Mouse (Mus musculus): Measurements from ENCODE around the gene Adgrl2.

Gene Adgrl2

GRCm38 (mm10) chr3:148921966-148922587 is 68.3 kb downstream of the Adgrl2 start:
- no peak for DNase-seq (ENCODE audit: low spot score)

- DNase-seq (ENCODE audit: low spot score) = no peak
Observed at GRCm38 (mm10) chr3:148920881-148921280, 69.5 kb downstream of the Adgrl2 start.

DNA sequence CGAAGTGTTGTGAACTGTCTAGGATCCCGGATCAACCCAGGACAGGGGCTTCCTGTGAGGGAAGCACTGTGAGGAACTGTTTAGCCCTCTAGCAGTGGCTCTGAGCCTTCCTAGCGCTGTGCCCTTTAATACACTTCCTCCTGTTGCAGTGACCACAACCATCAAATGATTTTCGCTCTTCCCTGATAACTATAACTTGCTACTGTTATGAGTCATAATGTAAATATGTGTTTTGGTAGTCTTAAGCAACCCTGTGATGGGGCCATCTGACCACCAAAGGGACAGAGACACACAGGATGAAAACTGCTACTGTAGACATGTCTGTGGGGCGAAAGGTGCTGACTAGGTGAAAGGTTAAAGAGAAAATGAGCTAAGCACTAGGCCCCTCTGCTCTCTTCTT is 71.9 kb downstream of the Adgrl2 start:
- DNase-seq (ENCODE audit: low spot score) = no peak

DNA sequence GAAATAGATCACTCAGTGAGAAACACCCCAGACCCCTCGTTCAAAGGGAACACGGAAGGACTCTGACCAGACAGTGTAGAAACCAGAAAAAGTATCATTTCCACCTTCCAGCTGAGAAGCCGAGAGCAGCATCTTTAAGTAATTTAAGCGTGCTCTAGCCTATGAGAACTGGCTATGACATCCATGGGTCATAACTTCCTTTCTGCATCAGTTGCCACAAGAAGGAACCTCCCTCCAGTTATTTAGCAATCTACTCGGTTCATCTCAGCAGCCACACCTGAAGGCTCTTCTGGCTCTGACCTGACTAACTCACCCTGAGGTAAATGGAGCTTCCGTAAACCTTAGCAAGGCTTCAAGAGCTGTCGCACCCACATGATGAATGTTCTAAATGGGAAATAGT is 72.5 kb downstream of the Adgrl2 start:
- DNase-seq (ENCODE audit: low spot score) = no peak

DNA sequence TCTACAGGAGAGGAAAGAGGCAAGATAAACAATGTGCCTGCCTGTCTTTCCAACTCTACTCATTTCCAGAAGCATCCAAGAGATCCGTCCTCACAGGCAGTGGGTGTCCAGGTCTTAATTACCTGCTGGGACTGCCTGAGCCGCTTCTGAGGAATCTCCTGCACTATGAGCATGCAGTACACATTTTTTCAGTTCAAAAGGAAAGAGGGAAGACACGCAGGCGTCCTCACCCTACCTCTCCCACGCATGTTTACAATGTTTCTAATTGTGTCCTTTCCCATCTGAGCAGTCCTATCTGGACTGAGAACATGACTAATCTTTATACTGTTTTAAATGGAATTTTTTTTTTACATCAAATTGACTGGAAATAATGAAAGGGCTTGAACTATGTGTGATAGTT is 74.1 kb downstream of the Adgrl2 start:
- DNase-seq (ENCODE audit: low spot score) = no peak

GRCm38 (mm10) chr3:148912944-148913684 is 77.2 kb downstream of the Adgrl2 start:
- DNase-seq (ENCODE audit: low spot score) = no peak

- no peak for DNase-seq (ENCODE audit: low spot score)
Observed at GRCm38 (mm10) chr3:148912536-148912935, 77.8 kb downstream of the Adgrl2 start.

DNA sequence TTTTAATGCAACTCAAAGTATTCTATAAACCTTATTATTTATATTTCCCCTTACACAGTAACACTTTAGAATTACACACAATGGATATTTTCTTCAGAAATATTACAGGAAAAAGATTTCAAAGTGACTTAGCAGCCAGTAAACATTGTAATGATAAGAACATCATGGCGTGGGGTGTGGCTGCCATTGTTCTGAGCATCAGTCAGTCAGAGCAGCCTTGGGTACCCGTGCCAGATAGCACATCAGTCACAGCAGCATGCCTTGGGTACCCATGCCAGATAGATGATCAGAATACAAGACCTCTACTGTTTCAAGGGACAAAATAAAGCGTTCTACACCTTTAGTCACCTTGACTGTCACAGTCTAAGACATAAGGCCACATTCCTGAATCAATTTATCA is 82.5 kb downstream of the Adgrl2 start:
- DNase-seq (ENCODE audit: low spot score) = no peak

- no peak for DNase-seq (ENCODE audit: low spot score)
Observed at GRCm38 (mm10) chr3:148907024-148907778, 83.2 kb downstream of the Adgrl2 start.

DNA sequence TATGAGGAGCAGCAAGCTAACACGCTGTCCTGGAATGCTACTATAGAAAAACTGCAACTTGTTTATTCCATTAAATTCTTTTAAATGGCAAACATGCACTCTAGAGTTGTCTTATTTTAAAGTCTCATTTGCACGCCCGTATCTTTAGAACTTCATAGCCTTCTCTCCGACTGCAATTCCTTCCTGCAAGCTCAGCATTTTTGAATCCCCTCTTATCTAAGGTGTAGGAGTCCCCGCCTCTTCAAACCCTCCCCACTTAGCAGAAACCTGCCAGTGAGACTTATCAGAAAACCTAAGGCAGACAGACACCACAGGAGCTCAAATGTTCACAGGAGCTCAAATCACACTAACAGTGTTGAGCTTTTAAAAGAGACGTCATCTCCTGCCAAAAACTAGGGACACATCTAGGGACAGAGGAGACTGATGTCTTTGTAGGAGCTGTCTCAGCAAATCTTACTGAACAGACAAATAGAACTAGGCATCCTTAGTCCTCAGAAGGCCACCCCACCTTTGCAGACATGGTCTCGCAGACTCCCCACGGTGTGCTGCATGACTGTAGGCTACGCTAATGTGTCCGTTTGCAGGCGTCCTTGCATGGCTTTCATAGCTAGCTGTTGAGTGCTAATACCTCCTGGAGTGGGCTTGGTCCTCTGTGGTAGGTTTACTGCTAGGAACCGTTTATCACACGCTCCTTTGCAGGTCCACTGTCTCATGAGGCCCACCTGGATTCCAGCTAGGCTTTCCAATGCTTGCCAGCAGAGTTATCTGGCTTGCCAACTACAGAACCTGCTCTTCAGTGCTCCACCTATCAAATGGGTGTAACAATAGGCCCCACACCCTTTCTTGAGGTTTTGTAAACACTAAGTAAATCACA is 84.2 kb downstream of the Adgrl2 start:
- no peak for DNase-seq (ENCODE audit: low spot score)

DNA sequence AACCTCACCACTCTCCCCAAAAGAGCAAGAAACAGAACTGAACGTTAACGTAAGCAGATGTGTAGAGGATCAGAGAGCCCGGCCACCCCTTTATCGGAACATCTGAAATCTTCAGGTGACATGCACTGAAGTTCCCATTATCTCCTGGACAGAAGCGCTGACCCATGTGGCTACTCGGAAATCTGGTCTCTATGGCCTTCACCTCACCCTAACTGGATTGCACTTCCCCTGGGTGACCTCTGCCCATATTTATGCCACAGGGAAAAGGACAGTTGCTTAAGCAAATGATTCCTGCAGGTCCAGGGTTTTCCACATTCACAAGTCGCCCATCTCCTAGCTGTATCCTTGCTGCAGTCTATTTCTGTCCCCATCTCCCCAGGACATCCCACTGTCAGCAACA is 84.9 kb downstream of the Adgrl2 start:
- no peak for DNase-seq (ENCODE audit: low spot score)

GRCm38 (mm10) chr3:148899857-148900256 is 90.5 kb downstream of the Adgrl2 start:
- DNase-seq (ENCODE audit: low spot score) = no peak

DNA sequence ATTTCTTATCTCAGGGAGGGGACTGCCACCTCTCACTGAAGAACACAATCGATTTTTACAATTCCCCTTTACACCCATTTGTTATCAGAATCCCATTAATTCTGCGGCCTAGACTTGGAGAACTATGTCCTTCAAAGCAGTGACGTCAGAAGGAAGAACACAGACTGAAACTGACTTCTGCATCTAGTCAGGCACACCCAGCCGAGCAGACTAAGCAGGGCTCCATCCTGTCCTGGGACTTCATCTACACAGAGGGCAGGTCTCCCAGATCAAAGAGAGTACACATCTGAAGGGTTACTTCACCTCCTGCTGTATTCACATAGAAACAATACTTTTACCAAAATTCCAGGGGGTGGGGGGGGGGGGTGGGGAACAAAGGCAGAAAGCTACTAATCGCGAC is 90.9 kb downstream of the Adgrl2 start:
- DNase-seq (ENCODE audit: low spot score) = no peak

- no peak for DNase-seq (ENCODE audit: low spot score)
Observed at GRCm38 (mm10) chr3:148898535-148899250, 91.7 kb downstream of the Adgrl2 start.

- DNase-seq (ENCODE audit: low spot score) = no peak
Observed at GRCm38 (mm10) chr3:148896281-148896680, 94.1 kb downstream of the Adgrl2 start.

DNA sequence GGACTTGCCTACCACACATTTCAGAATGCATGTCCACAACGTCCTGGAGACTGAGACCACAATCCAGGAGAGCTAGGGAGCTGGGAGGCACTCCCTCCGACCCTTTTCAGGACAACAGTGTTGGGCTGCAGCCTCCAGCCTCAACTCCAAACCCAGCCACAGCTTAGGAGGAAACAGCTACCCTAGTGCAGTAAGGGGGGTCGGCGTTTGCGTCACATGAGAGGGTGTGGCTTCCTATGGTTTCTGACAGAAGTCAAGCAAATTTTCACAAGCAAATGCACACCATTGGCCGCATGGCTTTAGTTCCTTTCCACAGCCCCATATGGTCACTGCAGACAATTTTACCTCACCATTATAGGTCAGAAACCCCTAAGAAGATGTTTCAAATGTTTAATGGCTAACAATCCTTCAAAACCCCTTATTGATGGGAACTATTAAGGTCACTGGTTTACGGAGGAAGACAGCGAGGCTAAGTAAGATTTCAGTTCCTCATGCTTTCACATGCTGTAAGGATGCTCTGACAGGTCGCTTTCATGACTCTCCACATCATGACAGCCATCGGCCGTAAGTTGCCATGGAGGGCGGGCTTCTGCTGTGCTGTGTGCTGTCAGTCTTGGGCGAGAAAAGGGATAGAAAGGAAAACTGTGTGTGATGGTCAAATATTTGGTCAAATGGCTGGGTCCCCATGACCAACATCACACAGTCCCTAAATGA is 94.8 kb downstream of the Adgrl2 start:
- no peak for DNase-seq (ENCODE audit: low spot score)

- DNase-seq (ENCODE audit: low spot score) = no peak
Observed at GRCm38 (mm10) chr3:148894867-148895266, 95.5 kb downstream of the Adgrl2 start.

GRCm38 (mm10) chr3:148887902-148888301 is 102.5 kb downstream of the Adgrl2 start:
- no peak for DNase-seq (ENCODE audit: low spot score)

- DNase-seq (ENCODE audit: low spot score) = no peak
Observed at GRCm38 (mm10) chr3:148886956-148887355, 103.4 kb downstream of the Adgrl2 start.

DNA sequence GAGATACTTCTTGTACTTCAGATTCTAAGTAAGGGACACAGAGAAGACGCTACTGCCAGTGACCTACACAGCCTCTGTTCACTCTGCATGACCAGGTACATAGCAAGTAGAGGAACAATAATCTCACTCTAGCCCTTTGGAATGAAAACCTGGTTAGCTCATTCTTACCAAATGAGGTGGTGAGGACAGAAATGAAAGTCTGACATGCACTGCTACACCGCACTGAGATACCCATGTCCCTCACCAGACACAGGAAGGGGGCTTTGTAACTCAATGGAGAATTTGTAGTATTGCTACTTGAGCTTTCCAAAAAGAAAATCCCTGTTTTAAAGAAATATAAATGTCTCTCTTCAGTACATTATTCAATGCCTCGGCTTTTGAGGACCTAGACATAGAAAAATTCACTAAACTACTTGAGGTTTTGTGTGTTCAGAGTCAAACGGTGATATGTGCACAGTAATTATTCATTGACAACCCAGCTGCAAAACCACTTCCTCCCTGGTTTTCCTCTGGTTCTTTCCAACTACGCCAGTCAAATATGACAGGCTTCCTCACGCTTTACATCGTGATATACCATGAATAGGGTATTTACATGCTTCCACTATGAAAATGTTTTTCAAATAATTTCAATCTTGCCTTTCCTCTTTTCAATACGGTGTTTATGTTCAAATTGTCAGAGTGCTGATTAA is 104.2 kb downstream of the Adgrl2 start:
- no peak for DNase-seq (ENCODE audit: low spot score)

All from spleen, adult 12 weeks (tissue).